Mouse (Mus musculus) hematopoietic stem cell, adult 5-6 weeks (primary cell): ENCODE data around the gene Safb2. TPM values are rescaled to one million over a fixed set of nuclear protein-coding genes. Genes with fewer than 3 reads are reported as not detected.

Experiments used
- ATAC-seq, 2 experiments: fragments of 125-278 bp in 1 of 2; replicated peaks in 1 of 2; 2 replicates each; pipeline ENCODE4 v1.8.0; 2016 to 2017; ENCODE audit warnings: inconsistent platforms in 2 of 2, mild to moderate bottlenecking in 2 of 2, moderate number of reproducible peaks in 2 of 2, low read depth in 1 of 2, moderate TSS enrichment in 1 of 2; ENCODE audit not compliant: low FRiP score in 2 of 2, poor library complexity in 2 of 2, severe bottlenecking in 2 of 2, insufficient read depth in 1 of 2, low TSS enrichment in 1 of 2
- total RNA-seq: library from RNA; stranded (forward); fragments of 172-1452, 232-1000 nt; gene quantifications from 2 replicates; pipeline ENCODE4 v1.2.3, GENCODE M21; 2017

The Safb2 gene
- total RNA-seq, 1 experiment from 2014 or later: 94.2 TPM

- ATAC-seq: no peak
These were observed 1.3 kb downstream of the Safb2 start for GRCm38 (mm10) chr17:56583071-56583470.

- ATAC-seq: no peak
These were observed 11.4 kb downstream of the Safb2 start for GRCm38 (mm10) chr17:56572939-56573338.

GRCm38 (mm10) chr17:56572154-56572553 is 12.2 kb downstream of the Safb2 start:
- ATAC-seq: no peak

GRCm38 (mm10) chr17:56570287-56570686 is 14.1 kb downstream of the Safb2 start:
- no peak for ATAC-seq

GRCm38 (mm10) chr17:56567370-56567769 is 17.0 kb downstream of the Safb2 start:
- ATAC-seq: no peak

GRCm38 (mm10) chr17:56566918-56567317 is 17.5 kb downstream of the Safb2 start:
- ATAC-seq: no peak

GRCm38 (mm10) chr17:56566293-56566692 is 18.1 kb downstream of the Safb2 start:
- ATAC-seq: no peak

GRCm38 (mm10) chr17:56561866-56562265 is 22.5 kb downstream of the Safb2 start:
- ATAC-seq: no peak

GRCm38 (mm10) chr17:56560131-56560530 is 24.3 kb downstream of the Safb2 start:
- ATAC-seq: no peak

- no peak for ATAC-seq
These were observed 25.0 kb downstream of the Safb2 start for GRCm38 (mm10) chr17:56559386-56559785.

GRCm38 (mm10) chr17:56558448-56558847 is 25.9 kb downstream of the Safb2 start:
- ATAC-seq: peak in 1 of 2 experiments; percentile 58; a peak in 2 of 4 replicates

- ATAC-seq: no peak
These were observed 30.2 kb downstream of the Safb2 start, which contains the start of gene Gm20219 for GRCm38 (mm10) chr17:56554122-56554551. Gene Gm20219, minus strand, starts transcription at chr17:56554387.

- ATAC-seq: peak; percentile 76 to 77
These were observed 31.5 kb downstream of the Safb2 start for GRCm38 (mm10) chr17:56552781-56553363.

- ATAC-seq: no peak
These were observed 32.4 kb downstream of the Safb2 start for GRCm38 (mm10) chr17:56551841-56552581.

- no peak for ATAC-seq
These were observed 33.5 kb downstream of the Safb2 start for GRCm38 (mm10) chr17:56550784-56551475.

GRCm38 (mm10) chr17:56548605-56549105 is 35.7 kb downstream of the Safb2 start:
- no peak for ATAC-seq

GRCm38 (mm10) chr17:56547846-56548604 is 36.4 kb downstream of the Safb2 start:
- no peak for ATAC-seq
